Mouse (Mus musculus): ENCODE results near the gene Tmem140. TPM values are rescaled to one million over a fixed set of nuclear protein-coding genes. Genes with fewer than 3 reads are reported as not detected.

Gene Tmem140
- polyA plus RNA-seq, 1 experiment = 1.5 TPM

- Histone ChIP-seq H3K79me3 (ENCODE audit: low read depth) (no peaks in the 10 kb centered on the region), H3ac (ENCODE audit: control insufficient read depth, insufficient read length, low read depth) (no peak overlapping the region), H3K4me3 (ENCODE audit: insufficient read depth, poor library complexity, severe bottlenecking) (no peak overlapping the region), H3K79me2 (ENCODE audit: control insufficient read depth, insufficient read depth) (peaks cover 8% of the 10 kb centered on the region), H3K36me3 (ENCODE audit: control insufficient read depth, insufficient read depth) (peaks cover 31% of the 10 kb centered on the region), H3K27me3 (ENCODE audit: control insufficient read depth, insufficient read depth, insufficient read length) (no peaks in the 10 kb centered on the region)
- TF ChIP-seq MYOD1 (IDR thresholded peaks at IDR 0.05; ENCODE audit: control insufficient read depth, insufficient read length, low read depth) (no peak), MAX (IDR thresholded peaks at IDR 0.05) (no peak), FOSL1 (IDR thresholded peaks at IDR 0.05; ENCODE audit: insufficient read depth, low read length, poor library complexity, severe bottlenecking) (no peak), CTCF (IDR thresholded peaks at IDR 0.05; ENCODE audit: control insufficient read depth, insufficient read depth, insufficient read length) (no peak), MYOG (IDR thresholded peaks at IDR 0.05; ENCODE audit: control insufficient read depth, extremely low read depth, insufficient read length) (no peak), USF1 (IDR thresholded peaks at IDR 0.05; ENCODE audit: low read depth) (no peak), CEBPB (IDR thresholded peaks at IDR 0.05; ENCODE audit: low read depth) (no peak)
Observed at GRCm38 (mm10) chr6:34907121-34907614, 44.2 kb downstream of the Tmem140 start.

DNA sequence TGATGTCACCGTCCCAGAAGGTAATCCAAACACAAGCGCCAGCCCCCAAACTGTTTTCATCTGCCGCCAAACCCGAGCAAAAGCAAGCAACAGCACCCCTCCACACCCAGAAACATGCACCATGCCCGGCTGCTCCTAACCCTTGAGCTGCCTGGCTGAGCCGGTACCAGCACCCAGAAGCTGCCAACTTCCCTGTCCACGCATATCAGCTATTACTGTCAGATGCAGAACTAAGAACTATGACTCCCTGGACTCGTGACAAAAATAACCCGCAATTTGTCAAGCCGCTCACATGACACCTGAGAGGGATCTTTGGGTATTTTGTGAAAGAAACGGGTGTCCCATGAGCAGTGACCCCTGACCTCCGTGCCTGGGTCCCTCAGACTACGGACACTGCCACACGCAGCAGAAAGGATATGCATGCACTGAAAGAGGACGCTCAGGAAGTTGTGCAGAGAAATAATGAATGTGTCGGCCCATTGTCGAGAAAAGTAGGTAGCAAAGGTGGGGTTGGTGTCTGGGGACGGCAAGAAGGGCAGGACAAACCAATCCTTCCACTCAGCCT, 44.8 kb downstream of the Tmem140 start:
- peaks cover 8% of the 10 kb centered on the region for H3K79me2 ChIP-seq (ENCODE audit: control insufficient read depth, insufficient read depth)
- peaks cover 27% of the 10 kb centered on the region for H3K36me3 ChIP-seq (ENCODE audit: control insufficient read depth, insufficient read depth)
- H3ac ChIP-seq (ENCODE audit: control insufficient read depth, insufficient read length, low read depth) = no peak overlapping the region
- TF ChIP-seq MYOD1 (IDR thresholded peaks at IDR 0.05; ENCODE audit: control insufficient read depth, insufficient read length, low read depth) (no peak), USF1 (IDR thresholded peaks at IDR 0.05; ENCODE audit: low read depth) (no peak), CEBPB (IDR thresholded peaks at IDR 0.05; ENCODE audit: low read depth) (no peak), CTCF (IDR thresholded peaks at IDR 0.05; ENCODE audit: control insufficient read depth, insufficient read depth, insufficient read length) (no peak), MYOG (IDR thresholded peaks at IDR 0.05; ENCODE audit: control insufficient read depth, extremely low read depth, insufficient read length) (no peak), FOSL1 (IDR thresholded peaks at IDR 0.05; ENCODE audit: insufficient read depth, low read length, poor library complexity, severe bottlenecking) (no peak), MAX (IDR thresholded peaks at IDR 0.05) (no peak)
- no peak overlapping the region for H3K4me3 ChIP-seq (ENCODE audit: insufficient read depth, poor library complexity, severe bottlenecking)
- H3K27me3 ChIP-seq (ENCODE audit: control insufficient read depth, insufficient read depth, insufficient read length) = no peaks in the 10 kb centered on the region
- no peaks in the 10 kb centered on the region for H3K79me3 ChIP-seq (ENCODE audit: low read depth)

- Histone ChIP-seq H3K4me3 (ENCODE audit: insufficient read depth, poor library complexity, severe bottlenecking) (peak overlapping the region; percentile 57), H3K36me3 (ENCODE audit: control insufficient read depth, insufficient read depth) (peaks cover 26% of the 10 kb centered on the region), H3K79me3 (ENCODE audit: low read depth) (no peaks in the 10 kb centered on the region), H3ac (ENCODE audit: control insufficient read depth, insufficient read length, low read depth) (no peak overlapping the region), H3K79me2 (ENCODE audit: control insufficient read depth, insufficient read depth) (peaks cover 8% of the 10 kb centered on the region), H3K27me3 (ENCODE audit: control insufficient read depth, insufficient read depth, insufficient read length) (no peaks in the 10 kb centered on the region)
- no peak for TF ChIP-seq CTCF (IDR thresholded peaks at IDR 0.05; ENCODE audit: control insufficient read depth, insufficient read depth, insufficient read length)
- TF ChIP-seq MYOD1 (IDR thresholded peaks at IDR 0.05; ENCODE audit: control insufficient read depth, insufficient read length, low read depth) = no peak
- no peak for TF ChIP-seq USF1 (IDR thresholded peaks at IDR 0.05; ENCODE audit: low read depth)
- TF ChIP-seq MYOG (IDR thresholded peaks at IDR 0.05; ENCODE audit: control insufficient read depth, extremely low read depth, insufficient read length) = no peak
- TF ChIP-seq CEBPB (IDR thresholded peaks at IDR 0.05; ENCODE audit: low read depth) = no peak
- no peak for TF ChIP-seq MAX (IDR thresholded peaks at IDR 0.05)
- no peak for TF ChIP-seq FOSL1 (IDR thresholded peaks at IDR 0.05; ENCODE audit: insufficient read depth, low read length, poor library complexity, severe bottlenecking)
Observed at GRCm38 (mm10) chr6:34909631-34910345, 46.8 kb downstream of the Tmem140 start.

DNA sequence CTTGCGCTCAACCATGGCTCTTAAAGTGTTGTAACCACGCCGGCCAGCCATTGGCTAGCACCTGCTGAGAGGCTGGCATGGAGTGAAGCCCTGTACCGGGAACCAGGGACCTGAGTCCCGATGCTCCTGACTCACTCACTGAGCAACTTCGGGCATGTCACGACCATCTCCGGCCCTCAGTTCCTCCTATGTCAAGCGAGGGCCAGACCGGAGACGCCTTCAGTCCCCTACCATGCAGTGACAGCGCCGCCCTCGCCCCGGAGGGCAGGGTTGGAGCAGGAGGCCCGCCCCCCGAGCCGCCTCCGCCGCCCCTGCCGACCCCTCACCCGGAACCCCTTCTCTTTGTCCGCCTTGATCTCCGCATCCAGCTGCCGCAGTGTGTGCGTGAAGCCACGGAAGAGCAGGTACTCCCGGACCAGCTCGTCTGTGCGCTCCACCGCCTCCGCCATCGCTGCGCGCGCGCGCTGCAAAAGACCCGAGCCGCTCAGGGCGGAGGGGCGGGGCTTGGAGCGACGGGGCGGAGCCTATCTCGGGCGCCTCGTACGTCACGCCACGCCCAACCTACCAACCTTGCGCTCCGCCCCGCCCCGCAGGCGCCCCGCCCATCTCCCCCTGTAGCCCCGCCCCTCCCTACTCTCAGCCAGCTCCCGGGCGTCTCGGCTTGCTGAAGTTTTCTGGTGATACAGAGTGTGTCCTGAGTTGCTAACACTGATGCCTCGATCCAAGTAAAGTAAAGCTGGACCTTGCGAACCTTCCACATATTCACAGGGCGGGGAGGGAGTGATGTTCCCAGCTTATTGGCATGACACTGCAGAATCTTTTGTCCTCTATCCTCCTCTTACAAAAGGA, 47.6 kb downstream of the Tmem140 start, which contains the start of gene Wdr91:
Gene Wdr91, minus strand, starts transcription at position 506 of the 849 bp plus-strand sequence.
- no peaks in the 10 kb centered on the region for H3K27me3 ChIP-seq (ENCODE audit: control insufficient read depth, insufficient read depth, insufficient read length)
- peaks cover 18% of the 10 kb centered on the region for H3K36me3 ChIP-seq (ENCODE audit: control insufficient read depth, insufficient read depth)
- H3K4me3 ChIP-seq (ENCODE audit: insufficient read depth, poor library complexity, severe bottlenecking) = peak within 1 kb of the TSS; percentile 57
- H3K79me3 ChIP-seq (ENCODE audit: low read depth) = no peaks in the 10 kb centered on the region
- H3K79me2 ChIP-seq (ENCODE audit: control insufficient read depth, insufficient read depth) = peaks cover 8% of the 10 kb centered on the region
- TF ChIP-seq MYOD1 (IDR thresholded peaks at IDR 0.05; ENCODE audit: control insufficient read depth, insufficient read length, low read depth) (peak; percentile 9), FOSL1 (IDR thresholded peaks at IDR 0.05; ENCODE audit: insufficient read depth, low read length, poor library complexity, severe bottlenecking) (no peak)
- peak within 1 kb of the TSS; percentile 94 for H3ac ChIP-seq (ENCODE audit: control insufficient read depth, insufficient read length, low read depth)

- H3K79me3 ChIP-seq (ENCODE audit: low read depth) = no peaks in the 10 kb centered on the region
Observed at GRCm38 (mm10) chr6:34913341-34914040, 50.5 kb downstream of the Tmem140 start.

More at GRCm38 (mm10) chr6:34913341-34914040, 50.5 kb downstream of the Tmem140 start:
- Histone ChIP-seq H3K36me3 (ENCODE audit: control insufficient read depth, insufficient read depth) (no peaks in the 10 kb centered on the region), H3K27me3 (ENCODE audit: control insufficient read depth, insufficient read depth, insufficient read length) (no peaks in the 10 kb centered on the region), H3ac (ENCODE audit: control insufficient read depth, insufficient read length, low read depth) (no peak overlapping the region), H3K79me2 (ENCODE audit: control insufficient read depth, insufficient read depth) (peaks cover 8% of the 10 kb centered on the region), H3K4me3 (ENCODE audit: insufficient read depth, poor library complexity, severe bottlenecking) (no peak overlapping the region)
- TF ChIP-seq USF1 (IDR thresholded peaks at IDR 0.05; ENCODE audit: low read depth) (no peak), CEBPB (IDR thresholded peaks at IDR 0.05; ENCODE audit: low read depth) (no peak), MAX (IDR thresholded peaks at IDR 0.05) (no peak), FOSL1 (IDR thresholded peaks at IDR 0.05; ENCODE audit: insufficient read depth, low read length, poor library complexity, severe bottlenecking) (no peak), MYOG (IDR thresholded peaks at IDR 0.05; ENCODE audit: control insufficient read depth, extremely low read depth, insufficient read length) (no peak), MYOD1 (IDR thresholded peaks at IDR 0.05; ENCODE audit: control insufficient read depth, insufficient read length, low read depth) (no peak), CTCF (IDR thresholded peaks at IDR 0.05; ENCODE audit: control insufficient read depth, insufficient read depth, insufficient read length) (no peak)

Data from C2C12 (cell line).